Mouse (Mus musculus) MEL (cell line): ENCODE results near the gene Gm44973. TPM values are rescaled to one million over a fixed set of nuclear protein-coding genes. Genes with fewer than 3 reads are reported as not detected.
A peak's percentile ranks its signal among the peaks of the same experiment; 100 is the strongest.

ENCODE experiments used
- DNase-seq: peaks from one replicate; pipeline ENCODE4 v3.0.0; 2011; ENCODE audit warnings: low read depth, low spot score
- H3K27ac ChIP-seq: 2 replicates; pipeline ENCODE4 v1.5.1; 2012; ENCODE audit warnings: low read depth, mild to moderate bottlenecking, control low read depth, low read length, moderate library complexity; ENCODE audit not compliant: control insufficient read depth
- H3K27me3 ChIP-seq, 2 experiments: fragments of 150-350 bp in 1 of 2; sonication (generic) in 1 of 2; 2 replicates each; pipeline ENCODE4 v1.6.1; 2012; ENCODE audit warnings: low read length in 2 of 2, mild to moderate bottlenecking in 2 of 2, improper control_type of control experiment in 1 of 2, moderate library complexity in 1 of 2; ENCODE audit not compliant: insufficient read depth in 2 of 2, control insufficient read depth in 1 of 2
- H3K36me3 ChIP-seq, 2 experiments: 2 replicates each; pipeline ENCODE4 v1.6.1; 2012 to 2014; ENCODE audit warnings: low read length in 2 of 2, improper control_type of control experiment in 1 of 2, inconsistent platforms in 1 of 2, mild to moderate bottlenecking in 1 of 2; ENCODE audit not compliant: insufficient read depth in 2 of 2, control insufficient read depth in 1 of 2
- H3K4me1 ChIP-seq, 2 experiments: fragments of 150-350 bp in 1 of 2; sonication (generic) in 1 of 2; 2 replicates each; pipeline ENCODE4 v1.6.1; 2012; ENCODE audit warnings: low read length in 2 of 2, improper control_type of control experiment in 1 of 2, mild to moderate bottlenecking in 1 of 2; ENCODE audit not compliant: insufficient read depth in 2 of 2, control insufficient read depth in 1 of 2
- H3K4me3 ChIP-seq, 2 experiments: fragments of 150-350 bp in 1 of 2; sonication (generic) in 1 of 2; 2 replicates each; pipeline ENCODE4 v1.5.1; 2012; ENCODE audit warnings: low read depth in 2 of 2, low read length in 2 of 2, mild to moderate bottlenecking in 2 of 2, moderate library complexity in 2 of 2, control low read depth in 1 of 2, improper control_type of control experiment in 1 of 2; ENCODE audit not compliant: control insufficient read depth in 1 of 2, insufficient read depth in 1 of 2
- H3K79me2 ChIP-seq: 2 replicates; pipeline ENCODE4 v1.6.1; 2012; ENCODE audit warnings: mild to moderate bottlenecking, low read length, moderate library complexity; ENCODE audit not compliant: control insufficient read depth, poor library complexity, insufficient read depth
- H3K9ac ChIP-seq: 2 replicates; pipeline ENCODE4 v1.6.1; 2012; ENCODE audit warnings: low read depth, mild to moderate bottlenecking, control low read depth, low read length, moderate library complexity; ENCODE audit not compliant: control insufficient read depth, poor library complexity, severe bottlenecking
- H3K9me3 ChIP-seq: fragments of 150-350 bp; sonication (generic); replicated peaks from 2 replicates; pipeline ENCODE4 v1.6.1; 2012; ENCODE audit warnings: mild to moderate bottlenecking, low read length, improper control_type of control experiment, moderate library complexity; ENCODE audit not compliant: insufficient read depth
- CHD2 ChIP-seq: IDR thresholded peaks from 2 replicates; pipeline ENCODE4 v1.6.1; 2011; ENCODE audit warnings: low read length, improper control_type of control experiment
- CTCF ChIP-seq, 3 experiments: IDR thresholded peaks in 2 of 3; conservative IDR thresholded peaks in 1 of 3; 2 replicates each; pipeline ENCODE4 v1.5.1; 2011 to 2012; ENCODE audit warnings: low read length in 3 of 3, low read depth in 2 of 3, mild to moderate bottlenecking in 2 of 3, improper control_type of control experiment in 1 of 3, inconsistent platforms in 1 of 3, mixed read lengths in 1 of 3, moderate library complexity in 1 of 3; ENCODE audit not compliant: control insufficient read depth in 1 of 3, insufficient read depth in 1 of 3, poor library complexity in 1 of 3, severe bottlenecking in 1 of 3
- E2F4 ChIP-seq: IDR thresholded peaks from 2 replicates; pipeline ENCODE4 v1.6.1; 2011; ENCODE audit warnings: low read depth, low read length, improper control_type of control experiment, borderline replicate concordance
- EP300 ChIP-seq, 2 experiments: IDR thresholded peaks; 2 replicates each; pipeline ENCODE4 v1.6.1; 2011; ENCODE audit warnings: improper control_type of control experiment in 2 of 2, low read length in 2 of 2, low read depth in 1 of 2, mild to moderate bottlenecking in 1 of 2
- ETS1 ChIP-seq: IDR thresholded peaks from 2 replicates; pipeline ENCODE4 v1.6.1; 2012; ENCODE audit warnings: low read depth, mild to moderate bottlenecking, inconsistent platforms, low read length, improper control_type of control experiment, moderate library complexity
- GABPA ChIP-seq: IDR thresholded peaks from 2 replicates; pipeline ENCODE4 v1.6.1; 2012; ENCODE audit warnings: low read depth, mild to moderate bottlenecking, inconsistent platforms, low read length, improper control_type of control experiment, moderate library complexity
- GATA1 ChIP-seq: IDR thresholded peaks from 2 replicates; pipeline ENCODE4 v1.6.1; 2011; ENCODE audit warnings: low read depth, low read length, improper control_type of control experiment
- HCFC1 ChIP-seq: IDR thresholded peaks from 2 replicates; pipeline ENCODE4 v1.6.1; 2012; ENCODE audit warnings: low read depth, mild to moderate bottlenecking, inconsistent platforms, low read length, improper control_type of control experiment, moderate library complexity
- JUND ChIP-seq: IDR thresholded peaks from 2 replicates; pipeline ENCODE4 v1.6.1; 2011; ENCODE audit warnings: low read depth, mild to moderate bottlenecking, improper control_type of control experiment, low read length
- KAT2A ChIP-seq: conservative IDR thresholded peaks from 2 replicates; pipeline ENCODE4 v1.6.1; 2012; ENCODE audit warnings: low read depth, low read length, improper control_type of control experiment, inconsistent platforms
- MAFK ChIP-seq: IDR thresholded peaks from 2 replicates; pipeline ENCODE4 v1.6.1; 2011; ENCODE audit warnings: low read depth, mild to moderate bottlenecking, low read length, improper control_type of control experiment, borderline replicate concordance
- MAX ChIP-seq: IDR thresholded peaks from 2 replicates; pipeline ENCODE4 v1.6.1; 2011; ENCODE audit warnings: low read length, improper control_type of control experiment
- MEF2A ChIP-seq: IDR thresholded peaks from 2 replicates; pipeline ENCODE4 v1.6.1; 2014; ENCODE audit warnings: low read depth, mild to moderate bottlenecking, inconsistent platforms, low read length, improper control_type of control experiment; ENCODE audit not compliant: poor library complexity, insufficient replicate concordance, severe bottlenecking; ENCODE audit errors: extremely low read depth
- MXI1 ChIP-seq: IDR thresholded peaks from 2 replicates; pipeline ENCODE4 v1.6.1; 2011; ENCODE audit warnings: mild to moderate bottlenecking, low read depth, low read length, improper control_type of control experiment
- MYC ChIP-seq: IDR thresholded peaks from 2 replicates; pipeline ENCODE4 v1.6.1; 2011; ENCODE audit warnings: low read depth, mild to moderate bottlenecking, low read length, improper control_type of control experiment, moderate library complexity
- NELFE ChIP-seq: IDR thresholded peaks from 2 replicates; pipeline ENCODE4 v1.6.1; 2011; ENCODE audit warnings: low read depth, low read length, improper control_type of control experiment
- POLR2AphosphoS5 ChIP-seq: IDR thresholded peaks from 2 replicates; pipeline ENCODE4 v1.6.1; 2012; ENCODE audit warnings: low read depth, borderline replicate concordance, mild to moderate bottlenecking, inconsistent platforms, low read length, moderate library complexity, mixed read lengths
- RAD21 ChIP-seq: IDR thresholded peaks from 2 replicates; pipeline ENCODE4 v1.6.1; 2011; ENCODE audit warnings: mild to moderate bottlenecking, low read depth, low read length, improper control_type of control experiment
- RCOR1 ChIP-seq: IDR thresholded peaks from 2 replicates; pipeline ENCODE4 v1.6.1; 2012; ENCODE audit warnings: low read depth, mild to moderate bottlenecking, inconsistent platforms, low read length, improper control_type of control experiment
- SIN3A ChIP-seq: IDR thresholded peaks from 2 replicates; pipeline ENCODE4 v1.6.1; 2012; ENCODE audit warnings: low read length, improper control_type of control experiment, inconsistent platforms
- SMC3 ChIP-seq: IDR thresholded peaks from 2 replicates; pipeline ENCODE4 v1.6.1; 2011; ENCODE audit warnings: low read depth, low read length, improper control_type of control experiment
- TAL1 ChIP-seq: IDR thresholded peaks from 2 replicates; pipeline ENCODE4 v1.6.1; 2012; ENCODE audit warnings: mild to moderate bottlenecking, inconsistent platforms, low read length, moderate library complexity, mixed read lengths
- TCF12 ChIP-seq: IDR thresholded peaks from 2 replicates; pipeline ENCODE4 v1.6.1; 2014; ENCODE audit warnings: low read depth, mild to moderate bottlenecking, inconsistent platforms, low read length, improper control_type of control experiment, moderate library complexity
- USF2 ChIP-seq, 2 experiments: IDR thresholded peaks; 2 replicates each; pipeline ENCODE4 v1.6.1; 2011 to 2012; ENCODE audit warnings: improper control_type of control experiment in 2 of 2, low read length in 2 of 2, borderline replicate concordance in 1 of 2, inconsistent platforms in 1 of 2, low read depth in 1 of 2, mild to moderate bottlenecking in 1 of 2; ENCODE audit not compliant: insufficient read depth in 1 of 2
- ZC3H11A ChIP-seq: IDR thresholded peaks from 2 replicates; pipeline ENCODE4 v1.6.1; 2012; ENCODE audit warnings: low read depth, mild to moderate bottlenecking, inconsistent platforms, low read length, improper control_type of control experiment
- ZKSCAN1 ChIP-seq: IDR thresholded peaks from 2 replicates; pipeline ENCODE4 v1.6.1; 2012; ENCODE audit warnings: low read depth, mild to moderate bottlenecking, inconsistent platforms, low read length, improper control_type of control experiment, moderate library complexity
- ZMIZ1 ChIP-seq: IDR thresholded peaks from 2 replicates; pipeline ENCODE4 v1.6.1; 2012; ENCODE audit warnings: low read depth, mild to moderate bottlenecking, inconsistent platforms, low read length, improper control_type of control experiment, moderate library complexity
- ZNF384 ChIP-seq: IDR thresholded peaks from 2 replicates; pipeline ENCODE4 v1.6.1; 2012; ENCODE audit warnings: low read depth, mild to moderate bottlenecking, inconsistent platforms, low read length, improper control_type of control experiment
- polyA plus RNA-seq, 2 experiments: library from polyadenylated mRNA; stranded (reverse) in 1 of 2; unstranded in 1 of 2; fragments of >175 nt in 1 of 2; fragments of >200 nt in 1 of 2; gene quantifications; 2 replicates each; pipeline versions ENCODE4 v1.2.1 to v1.2.4; 2012; ENCODE audit warnings: low replicate concordance in 2 of 2, low read depth in 1 of 2; ENCODE audit not compliant: insufficient read length in 2 of 2, insufficient read depth in 1 of 2, missing spikeins in 1 of 2
- total RNA-seq: library from RNA; depleted of rRNA; stranded (reverse); fragments of 300-350 nt; gene quantifications from 2 replicates; pipeline ENCODE4 v1.2.3, GENCODE M21; 2012

Gm44973 gene
- total and polyA plus RNA-seq, 3 experiments: 7.9 TPM; not detected in 2

GRCm38 (mm10) chr7:5047313-5047712 is 32.0 kb downstream of the Gm44973 start:
- H3K79me2 ChIP-seq: no peaks in the 10 kb centered on the region
- no peaks in the 10 kb centered on the region for H3K9me3 ChIP-seq
- H3K36me3 ChIP-seq: no peaks in the 10 kb centered on the region
- no peaks in the 10 kb centered on the region for H3K27me3 ChIP-seq
- peak; percentile 64 for DNase-seq
- H3K4me3 ChIP-seq: no peak overlapping the region
- H3K27ac ChIP-seq: no peak overlapping the region
- H3K9ac ChIP-seq: no peak overlapping the region
- no peaks in the 10 kb centered on the region for H3K4me1 ChIP-seq
- no peak for TF ChIP-seq ZMIZ1
- peak; percentile 86 for TF ChIP-seq RAD21
- peak; percentile 46 for TF ChIP-seq ZC3H11A
- peak; percentile 65 for TF ChIP-seq SMC3
- TF ChIP-seq CTCF (IDR thresholded peaks at IDR 0.05 in 2 of 3, conservative IDR thresholded peaks at IDR 0.05 in 1 of 3; ENCODE audit: control insufficient read depth in 1 of 3, insufficient read depth in 1 of 3, low read depth in 2 of 3, low read length in 3 of 3, poor library complexity in 1 of 3, severe bottlenecking in 1 of 3): peak in 2 of 3 experiments; percentile 37 to 79; a peak in 3 of 6 replicates
- TF ChIP-seq GATA1: no peak
- TF ChIP-seq TCF12: no peak
- TF ChIP-seq RCOR1: no peak

- H3K4me3 ChIP-seq: peak within 1 kb of the TSS; percentile 75 to 79
- no peaks in the 10 kb centered on the region for H3K79me2 ChIP-seq
- H3K4me1 ChIP-seq: no peaks in the 10 kb centered on the region
- peak; percentile 76 for DNase-seq
- H3K27me3 ChIP-seq: no peaks in the 10 kb centered on the region
- no peaks in the 10 kb centered on the region for H3K36me3 ChIP-seq
- H3K9me3 ChIP-seq: no peaks in the 10 kb centered on the region
- peak within 1 kb of the TSS; percentile 34 for H3K27ac ChIP-seq
- peak within 1 kb of the TSS; percentile 78 for H3K9ac ChIP-seq
- TF ChIP-seq MEF2A (no peak), EP300 (IDR thresholded peaks at IDR 0.05; ENCODE audit: low read depth in 1 of 2, low read length in 2 of 2) (peak in 1 of 2 experiments; percentile 10; a peak in 1 of 4 replicates), ZMIZ1 (no peak), TAL1 (no peak), JUND (no peak), SMC3 (no peak), MXI1 (peak; percentile 52; the same call in 1 of the 2 replicates), ZKSCAN1 (no peak), ZNF384 (no peak), CTCF (IDR thresholded peaks at IDR 0.05 in 2 of 3, conservative IDR thresholded peaks at IDR 0.05 in 1 of 3; ENCODE audit: control insufficient read depth in 1 of 3, insufficient read depth in 1 of 3, low read depth in 2 of 3, low read length in 3 of 3, poor library complexity in 1 of 3, severe bottlenecking in 1 of 3) (no peak), SIN3A (peak; percentile 46; the same call in 1 of the 2 replicates), ETS1 (no peak; the same call in 1 of the 2 replicates), RAD21 (no peak), USF2 (IDR thresholded peaks at IDR 0.05; ENCODE audit: borderline replicate concordance in 1 of 2, insufficient read depth in 1 of 2, low read depth in 1 of 2, low read length in 2 of 2) (no peak), NELFE (peak; percentile 40), KAT2A (no peak; the same call in 1 of the 2 replicates), MYC (no peak), HCFC1 (peak; percentile 74), POLR2AphosphoS5 (no peak), GABPA (no peak), E2F4 (no peak), MAX (no peak), CHD2 (no peak), MAFK (no peak)
Measured at GRCm38 (mm10) chr7:5051193-5052192, 36.2 kb downstream of the Gm44973 start, which contains the start of gene Zfp580. TSS of gene Zfp580 (plus strand) at chr7:5051538.
